Mouse (Mus musculus) megakaryocyte, embryonic 14.5 days (primary cell): ENCODE measurements around the gene Tceanc.

Experiments used
- FLI1 ChIP-seq: IDR thresholded peaks from 2 replicates; pipeline ENCODE4 v1.6.1; 2012; ENCODE audit warnings: low read length, inconsistent platforms, mixed read lengths
- GATA1 ChIP-seq: IDR thresholded peaks from 3 replicates; pipeline ENCODE4 v1.6.1; 2012; ENCODE audit warnings: mixed read lengths, low read length, inconsistent platforms, borderline replicate concordance

- no peak for TF ChIP-seq GATA1
- no peak for TF ChIP-seq FLI1
Measured at GRCm38 (mm10) chrX:166479365-166479983, 38.9 kb downstream of the Tceanc start, which contains the start of gene Rab9.
